Mouse (Mus musculus) midbrain, embryonic 16.5 days (tissue): ENCODE results near the gene Naa80. TPM values are rescaled to one million over a fixed set of nuclear protein-coding genes. Genes with fewer than 3 reads are reported as not detected.

ENCODE experiments used
- ATAC-seq: fragments of 200-750 bp; cut with Nextera tagmentation; 2 replicates; pipeline ENCODE4 v1.8.0; 2017; ENCODE audit warnings: moderate TSS enrichment
- H3K27ac ChIP-seq: fragments of 300-500 bp; sonication (generic); 2 replicates; pipeline ENCODE4 v1.5.1; 2014; ENCODE audit warnings: mild to moderate bottlenecking, low read length, mixed read lengths
- H3K27me3 ChIP-seq: fragments of 300-500 bp; sonication (generic); 2 replicates; pipeline ENCODE4 v1.6.1; 2014; ENCODE audit warnings: low read depth, low read length, mixed read lengths; ENCODE audit not compliant: control insufficient read depth, insufficient read depth
- H3K36me3 ChIP-seq: fragments of 300-500 bp; sonication (generic); 2 replicates; pipeline ENCODE4 v1.6.1; 2014; ENCODE audit warnings: mild to moderate bottlenecking, low read length, moderate library complexity, mixed read lengths; ENCODE audit not compliant: control insufficient read depth, insufficient read depth
- H3K4me1 ChIP-seq: fragments of 300-500 bp; sonication (generic); 2 replicates; pipeline ENCODE4 v1.6.1; 2014; ENCODE audit warnings: mild to moderate bottlenecking, low read length, mixed read lengths; ENCODE audit not compliant: control insufficient read depth, insufficient read depth
- H3K4me2 ChIP-seq: fragments of 300-500 bp; sonication (generic); 2 replicates; pipeline ENCODE4 v1.6.1; 2014; ENCODE audit warnings: mild to moderate bottlenecking, low read length, mixed read lengths
- H3K4me3 ChIP-seq: fragments of 300-500 bp; sonication (generic); 2 replicates; pipeline ENCODE4 v1.5.1; 2014; ENCODE audit warnings: low read depth, mild to moderate bottlenecking, low read length, moderate library complexity, mixed read lengths
- H3K9ac ChIP-seq: fragments of 300-500 bp; sonication (generic); 2 replicates; pipeline ENCODE4 v1.6.1; 2014; ENCODE audit warnings: low read depth, low read length, mixed read lengths
- H3K9me3 ChIP-seq: fragments of 300-500 bp; sonication (generic); replicated peaks from 2 replicates; pipeline ENCODE4 v1.6.1; 2014; ENCODE audit warnings: mild to moderate bottlenecking, low read length, mixed read lengths; ENCODE audit not compliant: control insufficient read depth, poor library complexity, severe bottlenecking
- WGBS: fragments of 180-500 bp; shearing (Covaris S2); extraction: QIAGEN DNeasy Blood & Tissue Kit; methylation state at CpG from one replicate; pipeline ENCODE4 v1.1.7; 2014; 5-methylcytosine and 5-hydroxymethylcytosine counted together
- polyA plus RNA-seq: library from polyadenylated mRNA; unstranded; fragments of >200 nt; fragmentation: Nextera tagmentation; extraction: Ambion mirVana; gene quantifications from 2 replicates; pipeline ENCODE4 v1.2.1, GENCODE M21; 2015

Naa80 gene
- polyA plus RNA-seq, 1 experiment from 2014 or later = 18.6 TPM

- ATAC-seq = no peak
- 92% methylated on average over 14 of the region's 14 CpGs for WGBS
- Histone ChIP-seq H3K27ac (no peak overlapping the region), H3K9me3 (no peaks in the 10 kb centered on the region), H3K4me3 (no peak overlapping the region), H3K36me3 (peaks cover 14% of the 10 kb centered on the region; the same call in 1 of the 2 replicates), H3K27me3 (no peaks in the 10 kb centered on the region), H3K4me1 (peaks cover 18% of the 10 kb centered on the region), H3K9ac (no peak overlapping the region), H3K4me2 (no peak overlapping the region)
Measured at GRCm38 (mm10) chr9:107575579-107576356, 2.9 kb upstream of the Naa80 start.

- no peak for ATAC-seq
- no peak within 1 kb of the TSS; the same call in 1 of the 2 replicates for H3K9ac ChIP-seq
Measured at GRCm38 (mm10) chr9:107576357-107577107, 2.2 kb upstream of the Naa80 start, which contains the start of gene Hyal1. Hyal1 (plus strand) TSS chr9:107576927.

GRCm38 (mm10) chr9:107577871-107578270 lies 816 bp upstream of the Naa80 start:
- Histone ChIP-seq H3K36me3 (peaks cover 6% of the 10 kb centered on the region; the same call in 1 of the 2 replicates), H3K4me1 (peaks cover 18% of the 10 kb centered on the region), H3K4me2 (no peak overlapping the region), H3K9me3 (no peaks in the 10 kb centered on the region), H3K27me3 (no peaks in the 10 kb centered on the region), H3K27ac (no peak overlapping the region), H3K9ac (no peak overlapping the region), H3K4me3 (no peak overlapping the region)
- ATAC-seq = no peak
- 94% methylated on average over 10 of the region's 10 CpGs for WGBS

More at GRCm38 (mm10) chr9:107576357-107577107, 2.2 kb upstream of the Naa80 start, which contains the start of gene Hyal1:
- H3K4me2 ChIP-seq = peak within 1 kb of the TSS; percentile 29
- peak within 1 kb of the TSS; percentile 10; the same call in 1 of the 2 replicates for H3K4me3 ChIP-seq
- no peaks in the 10 kb centered on the region for H3K9me3 ChIP-seq
- H3K27ac ChIP-seq = peak within 1 kb of the TSS; percentile 35; the same call in 1 of the 2 replicates
- peaks cover 13% of the 10 kb centered on the region; the same call in 1 of the 2 replicates for H3K36me3 ChIP-seq
- no peaks in the 10 kb centered on the region for H3K27me3 ChIP-seq
- 30% methylated on average over 16 of the region's 16 CpGs for WGBS
- H3K4me1 ChIP-seq = peaks cover 17% of the 10 kb centered on the region

- Histone ChIP-seq H3K4me1 (peaks cover 18% of the 10 kb centered on the region), H3K27me3 (no peaks in the 10 kb centered on the region), H3K9me3 (no peaks in the 10 kb centered on the region), H3K4me3 (no peak overlapping the region), H3K9ac (no peak overlapping the region), H3K4me2 (no peak overlapping the region), H3K27ac (no peak overlapping the region), H3K36me3 (0 out of 2 replicates have a peak, but pooled peaks cover 6% of the 10 kb centered on the region)
- no peak for ATAC-seq
- 96% methylated on average over 14 of the region's 14 CpGs for WGBS
Measured at GRCm38 (mm10) chr9:107579023-107579900, 575 bp downstream of the Naa80 start.

GRCm38 (mm10) chr9:107580501-107581317 lies 2.0 kb downstream of the Naa80 start, which contains the start of gene Hyal3:
Hyal3 (plus strand) TSS chr9:107580818.
- Histone ChIP-seq H3K36me3 (0 out of 2 replicates have a peak, but pooled peaks cover 4% of the 10 kb centered on the region), H3K9me3 (no peaks in the 10 kb centered on the region), H3K9ac (peak within 1 kb of the TSS; percentile 75), H3K27ac (peak within 1 kb of the TSS; percentile 84), H3K4me1 (peaks cover 18% of the 10 kb centered on the region), H3K27me3 (no peaks in the 10 kb centered on the region), H3K4me2 (peak within 1 kb of the TSS; percentile 97), H3K4me3 (peak within 1 kb of the TSS; percentile 47)
- ATAC-seq = peak; percentile 79
- under 1% methylated on average over 32 of the region's 32 CpGs for WGBS

GRCm38 (mm10) chr9:107581584-107581983 lies 2.9 kb downstream of the Naa80 start:
- peak overlapping the region; percentile 75 for H3K9ac ChIP-seq
- 0 out of 2 replicates have a peak, but pooled peaks cover 4% of the 10 kb centered on the region for H3K36me3 ChIP-seq
- H3K4me2 ChIP-seq = peak overlapping the region; percentile 97
- 76% methylated on average over 4 of the region's 4 CpGs for WGBS
- H3K9me3 ChIP-seq = no peaks in the 10 kb centered on the region
- peaks cover 18% of the 10 kb centered on the region for H3K4me1 ChIP-seq
- no peak overlapping the region for H3K27ac ChIP-seq
- ATAC-seq = no peak
- no peaks in the 10 kb centered on the region for H3K27me3 ChIP-seq
- H3K4me3 ChIP-seq = peak overlapping the region; percentile 47

- Histone ChIP-seq H3K4me3 (no peak overlapping the region), H3K27ac (no peak overlapping the region), H3K4me2 (no peak overlapping the region), H3K36me3 (0 out of 2 replicates have a peak, but pooled peaks cover 4% of the 10 kb centered on the region), H3K9me3 (no peaks in the 10 kb centered on the region), H3K9ac (no peak overlapping the region), H3K27me3 (no peaks in the 10 kb centered on the region), H3K4me1 (peaks cover 20% of the 10 kb centered on the region)
- 89% methylated on average over 7 of the region's 7 CpGs for WGBS
- ATAC-seq = no peak
Measured at GRCm38 (mm10) chr9:107582509-107583062, 3.9 kb downstream of the Naa80 start.
